Mouse (Mus musculus) midbrain, embryonic 11.5 days (tissue): Measurements from ENCODE around the gene Lin7a. TPM values are rescaled to one million over a fixed set of nuclear protein-coding genes. Genes with fewer than 3 reads are reported as not detected.

ENCODE experiments used
- ATAC-seq: fragments of 200-750 bp; cut with Nextera tagmentation; 2 replicates; pipeline ENCODE4 v1.8.0; 2017; ENCODE audit warnings: moderate TSS enrichment, moderate library complexity; ENCODE audit not compliant: low FRiP score
- DNase-seq: peaks from one replicate; pipeline ENCODE4 v3.0.0; 2015; ENCODE audit warnings: low spot score; ENCODE audit errors: missing footprints
- H3K27ac ChIP-seq: fragments of 300-500 bp; sonication (generic); 2 replicates; pipeline ENCODE4 v1.5.1; 2014; ENCODE audit warnings: low read depth, low read length
- H3K27me3 ChIP-seq: fragments of 300-500 bp; sonication (generic); 2 replicates; pipeline ENCODE4 v1.6.1; 2014; ENCODE audit warnings: mild to moderate bottlenecking, low read length, moderate library complexity, mixed read lengths; ENCODE audit not compliant: control insufficient read depth, insufficient read depth
- H3K36me3 ChIP-seq: fragments of 300-500 bp; sonication (generic); 2 replicates; pipeline ENCODE4 v1.6.1; 2014; ENCODE audit warnings: mild to moderate bottlenecking, low read length, moderate library complexity, mixed read lengths; ENCODE audit not compliant: control insufficient read depth, insufficient read depth
- H3K4me1 ChIP-seq: fragments of 300-500 bp; sonication (generic); 2 replicates; pipeline ENCODE4 v1.6.1; 2014; ENCODE audit warnings: low read length; ENCODE audit not compliant: control insufficient read depth, insufficient read depth
- H3K4me2 ChIP-seq: fragments of 300-500 bp; sonication (generic); 2 replicates; pipeline ENCODE4 v1.6.1; 2014; ENCODE audit warnings: mild to moderate bottlenecking, moderate library complexity
- H3K4me3 ChIP-seq: fragments of 300-500 bp; sonication (generic); 2 replicates; pipeline ENCODE4 v1.5.1; 2014; ENCODE audit warnings: low read depth, low read length
- H3K9ac ChIP-seq: fragments of 300-500 bp; sonication (generic); 2 replicates; pipeline ENCODE4 v1.6.1; 2014; ENCODE audit warnings: low read length
- H3K9me3 ChIP-seq: fragments of 300-500 bp; sonication (generic); 2 replicates; pipeline ENCODE4 v1.6.1; 2016; ENCODE audit warnings: low read length; ENCODE audit not compliant: control insufficient read depth
- WGBS: fragments of 180-500 bp; shearing (Covaris S2); extraction: QIAGEN DNeasy Blood & Tissue Kit; methylation state at CpG from one replicate; pipeline ENCODE4 v1.1.7; 2014; 5-methylcytosine and 5-hydroxymethylcytosine counted together
- polyA plus RNA-seq: library from polyadenylated mRNA; unstranded; fragments of >200 nt; fragmentation: Nextera tagmentation; extraction: Ambion mirVana; gene quantifications from 2 replicates; pipeline ENCODE4 v1.2.1, GENCODE M21; 2014

Gene Lin7a
- polyA plus RNA-seq, 1 experiment from 2014 or later = 9.0 TPM

- H3K9ac ChIP-seq = no peak overlapping the region
- H3K27me3 ChIP-seq = no peaks in the 10 kb centered on the region
- H3K36me3 ChIP-seq = no peaks in the 10 kb centered on the region
- no peaks in the 10 kb centered on the region for H3K4me1 ChIP-seq
- DNase-seq (no peak), ATAC-seq (no peak)
- 84% methylated on average over 5 of the region's 5 CpGs for WGBS
- no peaks in the 10 kb centered on the region for H3K9me3 ChIP-seq
- H3K4me3 ChIP-seq = no peak overlapping the region
- H3K27ac ChIP-seq = no peak overlapping the region
- H3K4me2 ChIP-seq = no peak overlapping the region
Measured at GRCm38 (mm10) chr10:107228776-107229175, 42.7 kb upstream of the Lin7a start.

GRCm38 (mm10) chr10:107229416-107229815, 42.1 kb upstream of the Lin7a start:
- H3K27me3 ChIP-seq = no peaks in the 10 kb centered on the region
- H3K4me2 ChIP-seq = no peak overlapping the region
- H3K36me3 ChIP-seq = no peaks in the 10 kb centered on the region
- 80% methylated on average over 3 of the region's 3 CpGs for WGBS
- no peaks in the 10 kb centered on the region for H3K4me1 ChIP-seq
- DNase-seq (no peak), ATAC-seq (no peak)
- no peaks in the 10 kb centered on the region for H3K9me3 ChIP-seq
- no peak overlapping the region for H3K27ac ChIP-seq
- no peak overlapping the region for H3K9ac ChIP-seq
- H3K4me3 ChIP-seq = no peak overlapping the region

- Histone ChIP-seq H3K36me3 (no peaks in the 10 kb centered on the region), H3K27ac (no peak overlapping the region), H3K4me2 (no peak overlapping the region), H3K4me3 (no peak overlapping the region), H3K9ac (no peak overlapping the region), H3K9me3 (no peaks in the 10 kb centered on the region), H3K4me1 (no peaks in the 10 kb centered on the region), H3K27me3 (no peaks in the 10 kb centered on the region)
- DNase-seq (no peak), ATAC-seq (no peak)
- WGBS = 86% methylated on average over 8 of the region's 8 CpGs
Measured at GRCm38 (mm10) chr10:107230081-107230850, 41.2 kb upstream of the Lin7a start.

DNA sequence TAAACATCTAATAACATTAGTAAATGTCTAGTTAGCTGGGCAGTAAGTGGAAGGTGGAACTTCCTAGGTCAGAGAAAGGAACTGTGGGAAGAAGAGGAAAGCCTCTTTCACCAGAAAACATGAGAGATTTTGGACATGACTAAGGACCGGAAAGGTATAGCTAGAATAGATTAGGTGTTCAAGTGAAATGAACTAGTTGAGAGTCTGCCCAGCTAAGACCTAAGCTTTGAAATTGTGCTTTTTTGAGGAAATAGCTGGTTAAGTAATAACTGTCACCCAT, 40.7 kb upstream of the Lin7a start:
- WGBS = 96% methylated on average over 1 of the region's 1 CpGs
- no peak for ATAC-seq

DNA sequence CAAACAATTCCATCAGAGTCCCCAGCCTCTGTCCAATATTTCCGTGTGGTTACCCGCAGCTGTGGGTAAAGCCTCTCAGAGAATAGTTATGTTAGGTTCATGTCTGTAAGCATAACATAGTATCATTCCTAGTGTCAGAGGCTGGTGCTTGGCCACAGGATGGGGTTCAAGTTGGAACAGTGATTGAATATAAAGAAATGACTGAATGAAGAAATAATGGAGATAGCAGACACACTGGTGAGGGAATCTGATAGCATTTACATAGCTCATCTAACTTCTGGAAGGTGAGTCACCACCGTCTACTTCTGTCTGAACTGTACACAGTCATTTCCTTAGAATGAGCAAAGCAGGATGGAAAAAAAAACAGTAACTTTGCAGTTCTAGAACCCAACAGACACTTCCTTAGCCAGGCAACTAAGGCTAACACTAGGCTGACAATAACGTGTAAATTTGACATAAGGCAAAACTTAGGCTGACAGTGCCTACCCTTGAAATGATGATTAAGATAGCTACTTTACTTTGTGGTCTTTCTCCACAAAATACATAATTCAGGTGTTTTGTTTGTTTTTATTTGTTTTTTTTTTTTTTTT, 40.0 kb upstream of the Lin7a start:
- Histone ChIP-seq H3K9ac (no peak overlapping the region), H3K9me3 (no peaks in the 10 kb centered on the region), H3K4me1 (no peaks in the 10 kb centered on the region), H3K27ac (no peak overlapping the region), H3K36me3 (no peaks in the 10 kb centered on the region), H3K27me3 (no peaks in the 10 kb centered on the region), H3K4me2 (no peak overlapping the region), H3K4me3 (no peak overlapping the region)
- no peak for DNase-seq
- no peak for ATAC-seq
- WGBS = 93% methylated on average over 4 of the region's 4 CpGs

More for the DNA sequence above, 40.7 kb upstream of the Lin7a start:
- H3K27ac ChIP-seq = no peak overlapping the region
- H3K4me2 ChIP-seq = no peak overlapping the region
- no peak for DNase-seq
- H3K4me3 ChIP-seq = no peak overlapping the region
- H3K27me3 ChIP-seq = no peaks in the 10 kb centered on the region
- H3K36me3 ChIP-seq = no peaks in the 10 kb centered on the region
- no peaks in the 10 kb centered on the region for H3K9me3 ChIP-seq
- no peaks in the 10 kb centered on the region for H3K4me1 ChIP-seq
- H3K9ac ChIP-seq = no peak overlapping the region

DNA sequence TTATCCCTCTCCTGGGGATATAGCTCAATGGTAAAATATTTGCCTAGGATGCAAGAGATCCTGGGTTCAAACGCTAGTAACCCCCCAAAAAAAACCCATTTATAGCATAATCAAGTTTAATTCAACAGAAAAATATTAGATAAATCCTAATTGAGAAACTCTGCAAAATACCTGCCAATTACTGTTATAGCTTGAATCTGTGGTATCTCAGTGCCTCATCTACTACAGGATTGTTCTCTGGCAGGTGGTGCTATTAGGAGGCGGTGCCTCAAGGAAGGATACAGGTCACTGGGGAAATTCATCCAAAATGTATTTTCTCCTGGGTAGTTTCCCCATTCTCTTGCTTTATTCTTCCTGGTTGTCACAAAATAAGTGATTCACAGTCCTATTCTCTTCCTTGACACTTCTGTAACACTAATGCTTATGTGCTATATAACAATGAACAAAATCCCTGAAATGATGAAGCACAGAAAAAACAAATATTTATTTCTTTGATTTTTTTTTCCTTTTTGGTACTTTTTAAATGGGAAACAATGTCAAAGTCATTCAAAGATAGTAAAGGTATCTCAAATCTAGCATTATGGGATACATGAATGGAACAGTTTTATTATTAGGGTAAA, 38.9 kb upstream of the Lin7a start:
- 91% methylated on average over 2 of the region's 2 CpGs for WGBS
- Histone ChIP-seq H3K4me2 (no peak overlapping the region), H3K9me3 (no peaks in the 10 kb centered on the region), H3K4me1 (no peaks in the 10 kb centered on the region), H3K9ac (no peak overlapping the region), H3K27me3 (no peaks in the 10 kb centered on the region), H3K36me3 (no peaks in the 10 kb centered on the region), H3K27ac (no peak overlapping the region), H3K4me3 (no peak overlapping the region)
- ATAC-seq (no peak), DNase-seq (no peak)

- no peak for ATAC-seq
- 95% methylated on average over 2 of the region's 2 CpGs for WGBS
- H3K9ac ChIP-seq = no peak overlapping the region
Measured at GRCm38 (mm10) chr10:107233221-107233620, 38.3 kb upstream of the Lin7a start.

GRCm38 (mm10) chr10:107233825-107234224, 37.7 kb upstream of the Lin7a start:
- no peaks in the 10 kb centered on the region for H3K27me3 ChIP-seq
- H3K27ac ChIP-seq = no peak overlapping the region
- ATAC-seq (no peak), DNase-seq (no peak)
- H3K4me3 ChIP-seq = no peak overlapping the region
- H3K4me1 ChIP-seq = no peaks in the 10 kb centered on the region
- no peaks in the 10 kb centered on the region for H3K36me3 ChIP-seq
- no peak overlapping the region for H3K9ac ChIP-seq
- no peaks in the 10 kb centered on the region for H3K9me3 ChIP-seq
- H3K4me2 ChIP-seq = no peak overlapping the region
- WGBS = 82% methylated on average over 4 of the region's 4 CpGs

More at GRCm38 (mm10) chr10:107233221-107233620, 38.3 kb upstream of the Lin7a start:
- Histone ChIP-seq H3K27me3 (no peaks in the 10 kb centered on the region), H3K9me3 (no peaks in the 10 kb centered on the region), H3K4me2 (no peak overlapping the region), H3K36me3 (no peaks in the 10 kb centered on the region), H3K4me3 (no peak overlapping the region), H3K27ac (no peak overlapping the region), H3K4me1 (no peaks in the 10 kb centered on the region)
- no peak for DNase-seq
